Mouse (Mus musculus): ENCODE measurements around the gene Nr1h3. TPM values are rescaled to one million over a fixed set of nuclear protein-coding genes. Genes with fewer than 3 reads are reported as not detected.

Gene Nr1h3
- polyA plus RNA-seq, 2 experiments from 2014 or later = 1.4 to 1.8 TPM

- ATAC-seq = peak; percentile 60
Observed at GRCm38 (mm10) chr2:91183711-91184405, 18.8 kb downstream of the Nr1h3 start, which contains the start of gene Madd. Madd (minus strand) TSS chr2:91183837.

GRCm38 (mm10) chr2:91183148-91183513, 19.5 kb downstream of the Nr1h3 start:
- ATAC-seq = peak; percentile 84

- peak; percentile 70 for ATAC-seq
Observed at GRCm38 (mm10) chr2:91182405-91183147, 20.1 kb downstream of the Nr1h3 start.

- peak; percentile 10 for ATAC-seq
Observed at GRCm38 (mm10) chr2:91182016-91182404, 20.6 kb downstream of the Nr1h3 start.

- no peak for ATAC-seq
Observed at GRCm38 (mm10) chr2:91180706-91181105, 21.9 kb downstream of the Nr1h3 start.

GRCm38 (mm10) chr2:91179825-91180224, 22.8 kb downstream of the Nr1h3 start:
- no peak for ATAC-seq

GRCm38 (mm10) chr2:91176234-91176633, 26.4 kb downstream of the Nr1h3 start:
- ATAC-seq = no peak

GRCm38 (mm10) chr2:91175490-91175889, 27.1 kb downstream of the Nr1h3 start:
- ATAC-seq = no peak

GRCm38 (mm10) chr2:91169587-91170322, 32.9 kb downstream of the Nr1h3 start:
- no peak for ATAC-seq

GRCm38 (mm10) chr2:91167629-91168028, 35.0 kb downstream of the Nr1h3 start:
- no peak for ATAC-seq

- ATAC-seq = no peak
Observed at GRCm38 (mm10) chr2:91164991-91165390, 37.6 kb downstream of the Nr1h3 start.

GRCm38 (mm10) chr2:91163532-91163931, 39.1 kb downstream of the Nr1h3 start:
- no peak for ATAC-seq

- ATAC-seq = no peak
Observed at GRCm38 (mm10) chr2:91162952-91163351, 39.7 kb downstream of the Nr1h3 start.

GRCm38 (mm10) chr2:91160591-91160990, 42.0 kb downstream of the Nr1h3 start:
- ATAC-seq = no peak

- ATAC-seq = no peak
Observed at GRCm38 (mm10) chr2:91157002-91157752, 45.5 kb downstream of the Nr1h3 start.

- no peak for ATAC-seq
Observed at GRCm38 (mm10) chr2:91154091-91154490, 48.5 kb downstream of the Nr1h3 start.

GRCm38 (mm10) chr2:91152885-91153377, 49.7 kb downstream of the Nr1h3 start:
- ATAC-seq = no peak

- no peak for ATAC-seq
Observed at GRCm38 (mm10) chr2:91151331-91151730, 51.3 kb downstream of the Nr1h3 start.

- no peak for ATAC-seq
Observed at GRCm38 (mm10) chr2:91148101-91148500, 54.5 kb downstream of the Nr1h3 start.

- ATAC-seq = no peak
Observed at GRCm38 (mm10) chr2:91143401-91143800, 59.2 kb downstream of the Nr1h3 start.

GRCm38 (mm10) chr2:91142920-91143319, 59.7 kb downstream of the Nr1h3 start:
- ATAC-seq = no peak

- no peak for ATAC-seq
Observed at GRCm38 (mm10) chr2:91139764-91140163, 62.9 kb downstream of the Nr1h3 start.

All from CD4-positive, CD25-positive, alpha-beta regulatory T cell, adult 4 months (primary cell).